Mouse (Mus musculus) forebrain, embryonic 10.5 days (tissue): ENCODE data around the gene Kcnn3. TPM values are rescaled to one million over a fixed set of nuclear protein-coding genes. Genes with fewer than 3 reads are reported as not detected.

Experiments used
- DNase-seq: peaks from one replicate; pipeline ENCODE4 v3.0.0-alpha.2; 2017; ENCODE audit warnings: low spot score; ENCODE audit errors: extremely low spot score
- H3K27ac ChIP-seq: fragments of 300-500 bp; sonication (generic); 2 replicates; pipeline ENCODE4 v1.5.1; 2016; ENCODE audit warnings: mild to moderate bottlenecking
- H3K27me3 ChIP-seq: fragments of 300-500 bp; sonication (generic); 2 replicates; pipeline ENCODE4 v1.6.1; 2016; ENCODE audit warnings: mild to moderate bottlenecking; ENCODE audit not compliant: poor library complexity, severe bottlenecking
- H3K36me3 ChIP-seq: fragments of 300-500 bp; sonication (generic); replicated peaks from 2 replicates; pipeline ENCODE4 v1.6.1; 2016; ENCODE audit warnings: mild to moderate bottlenecking, moderate library complexity
- H3K4me1 ChIP-seq: fragments of 300-500 bp; sonication (generic); 2 replicates; pipeline ENCODE4 v1.6.1; 2016
- H3K4me3 ChIP-seq: fragments of 300-500 bp; sonication (generic); 2 replicates; pipeline ENCODE4 v1.5.1; 2016; ENCODE audit warnings: mild to moderate bottlenecking, moderate library complexity
- H3K9me3 ChIP-seq: fragments of 300-500 bp; sonication (generic); 2 replicates; pipeline ENCODE4 v1.6.1; 2016; ENCODE audit warnings: mild to moderate bottlenecking, moderate library complexity
- WGBS: fragments of 180-500 bp; shearing (Covaris S2); methylation state at CpG from one replicate; pipeline ENCODE4 v1.1.7; 2016; 5-methylcytosine and 5-hydroxymethylcytosine counted together
- polyA plus RNA-seq: library from polyadenylated mRNA; unstranded; fragments of >200 nt; fragmentation: Nextera tagmentation; extraction: Ambion mirVana; gene quantifications from 2 replicates; pipeline ENCODE4 v1.2.1, GENCODE M21; 2016

Gene Kcnn3
- polyA plus RNA-seq, 1 experiment from 2014 or later = 0.81 TPM

DNA sequence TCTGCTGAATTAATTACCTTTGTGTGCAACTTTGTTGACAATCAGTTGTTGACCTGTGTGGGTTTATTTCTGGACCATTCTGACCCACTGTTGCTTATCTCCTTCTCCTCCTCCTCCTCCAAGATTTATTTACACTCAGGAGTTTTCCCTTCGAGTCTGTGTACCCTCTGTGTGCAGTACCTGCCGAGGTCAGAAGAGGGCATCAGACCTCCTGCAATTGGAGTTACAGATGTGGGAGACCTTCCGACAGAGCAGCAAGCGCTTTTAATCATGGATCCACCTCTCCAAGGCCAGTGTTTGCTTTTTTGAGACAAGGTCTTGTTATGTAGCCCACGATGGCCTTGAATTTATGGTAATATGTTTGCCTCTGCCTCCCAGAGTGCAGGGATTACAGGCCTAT, 25.3 kb upstream of the Kcnn3 start:
- Histone ChIP-seq H3K9me3 (peaks cover 4% of the 10 kb centered on the region; the same call in 1 of the 2 replicates), H3K4me1 (peaks cover 12% of the 10 kb centered on the region), H3K27me3 (no peaks in the 10 kb centered on the region), H3K36me3 (no peaks in the 10 kb centered on the region), H3K4me3 (no peak overlapping the region), H3K27ac (no peak overlapping the region)
- 88% methylated on average over 5 of the region's 5 CpGs for WGBS
- no peak for DNase-seq

DNA sequence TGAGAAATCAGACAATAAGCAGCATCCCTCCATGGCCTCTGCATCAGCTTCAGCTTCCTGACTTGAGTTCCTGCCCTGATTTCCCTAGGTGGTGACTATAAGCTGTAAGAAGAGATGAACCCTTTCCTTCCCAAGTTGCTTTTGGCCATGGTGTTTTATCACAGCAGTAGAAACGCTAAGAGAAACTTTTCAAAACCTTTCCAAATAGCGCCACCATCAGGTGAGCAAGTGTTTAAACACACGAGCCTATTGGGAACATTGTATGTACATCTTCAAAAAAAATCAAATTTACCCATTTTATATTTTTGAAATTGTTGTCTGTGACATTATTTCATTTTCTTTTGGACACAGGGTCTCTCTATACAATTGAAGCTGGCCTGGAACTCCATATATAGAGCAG, 23.6 kb upstream of the Kcnn3 start:
- no peak overlapping the region for H3K4me3 ChIP-seq
- no peak for DNase-seq
- 72% methylated on average over 3 of the region's 3 CpGs for WGBS
- H3K27ac ChIP-seq = no peak overlapping the region
- peaks cover 4% of the 10 kb centered on the region; the same call in 1 of the 2 replicates for H3K9me3 ChIP-seq
- H3K27me3 ChIP-seq = no peaks in the 10 kb centered on the region
- no peaks in the 10 kb centered on the region for H3K36me3 ChIP-seq
- peaks cover 11% of the 10 kb centered on the region for H3K4me1 ChIP-seq

- Histone ChIP-seq H3K27me3 (no peaks in the 10 kb centered on the region), H3K4me3 (no peak overlapping the region), H3K4me1 (peaks cover 8% of the 10 kb centered on the region), H3K9me3 (peaks cover 1% of the 10 kb centered on the region; the same call in 1 of the 2 replicates), H3K36me3 (no peaks in the 10 kb centered on the region), H3K27ac (no peak overlapping the region)
- WGBS = 56% methylated on average over 7 of the region's 7 CpGs
- no peak for DNase-seq
These were observed 20.3 kb upstream of the Kcnn3 start for GRCm38 (mm10) chr3:89499696-89500095.

- H3K27me3 ChIP-seq = 0 out of 2 replicates have a peak, but pooled peaks cover 2% of the 10 kb centered on the region
- no peak overlapping the region for H3K27ac ChIP-seq
- H3K36me3 ChIP-seq = no peaks in the 10 kb centered on the region
- no peaks in the 10 kb centered on the region for H3K9me3 ChIP-seq
- peaks cover 9% of the 10 kb centered on the region for H3K4me1 ChIP-seq
- no peak for DNase-seq
- H3K4me3 ChIP-seq = no peak overlapping the region
These were observed 18.5 kb upstream of the Kcnn3 start for GRCm38 (mm10) chr3:89501486-89501885.

DNA sequence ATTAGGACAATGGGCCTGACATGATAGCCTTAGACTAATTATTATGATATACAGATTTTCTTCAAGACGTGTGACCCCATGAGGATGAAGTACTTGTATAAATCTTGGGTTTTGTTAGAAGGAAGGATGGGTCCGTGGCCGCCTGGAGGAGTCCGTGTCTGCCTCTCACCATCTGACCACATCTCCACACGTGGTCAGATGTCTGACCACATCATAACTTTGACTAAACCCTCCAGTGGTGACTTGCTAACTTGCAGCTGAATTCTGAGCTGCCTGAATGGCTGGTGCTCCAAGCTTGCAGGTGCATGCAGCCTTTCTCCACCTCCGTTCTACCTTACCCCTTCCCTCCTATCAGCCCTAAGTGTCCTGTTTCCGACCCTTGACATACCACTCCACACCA, 17.4 kb upstream of the Kcnn3 start:
- Histone ChIP-seq H3K4me1 (peaks cover 20% of the 10 kb centered on the region), H3K27me3 (peaks cover 6% of the 10 kb centered on the region; the same call in 1 of the 2 replicates), H3K27ac (no peak overlapping the region), H3K36me3 (no peaks in the 10 kb centered on the region), H3K9me3 (no peaks in the 10 kb centered on the region), H3K4me3 (no peak overlapping the region)
- WGBS = 79% methylated on average over 7 of the region's 7 CpGs
- no peak for DNase-seq

DNA sequence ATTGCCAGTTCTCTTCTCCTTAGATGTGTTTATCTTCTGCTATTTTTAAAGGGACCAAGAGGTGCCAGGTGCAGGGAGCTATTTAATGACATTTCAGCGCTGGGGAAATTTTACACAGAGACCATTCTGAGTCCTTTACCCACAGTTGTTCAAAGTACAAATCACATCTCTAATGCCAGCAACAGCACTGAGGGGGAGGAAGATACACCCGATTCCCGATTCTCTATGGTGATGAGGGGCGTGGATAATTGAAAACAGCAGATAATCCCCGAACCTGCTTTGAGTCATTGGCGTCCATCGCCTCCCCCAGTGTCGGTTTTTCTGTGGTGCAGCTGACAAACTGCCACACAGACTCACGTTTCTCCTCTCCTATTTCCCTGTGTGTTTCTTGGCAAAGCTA, 11.9 kb upstream of the Kcnn3 start:
- peaks cover 54% of the 10 kb centered on the region for H3K4me1 ChIP-seq
- no peak overlapping the region for H3K27ac ChIP-seq
- WGBS = 26% methylated on average over 9 of the region's 9 CpGs
- no peaks in the 10 kb centered on the region for H3K9me3 ChIP-seq
- H3K27me3 ChIP-seq = peaks cover 38% of the 10 kb centered on the region
- H3K4me3 ChIP-seq = no peak overlapping the region
- DNase-seq = no peak
- H3K36me3 ChIP-seq = no peaks in the 10 kb centered on the region

DNA sequence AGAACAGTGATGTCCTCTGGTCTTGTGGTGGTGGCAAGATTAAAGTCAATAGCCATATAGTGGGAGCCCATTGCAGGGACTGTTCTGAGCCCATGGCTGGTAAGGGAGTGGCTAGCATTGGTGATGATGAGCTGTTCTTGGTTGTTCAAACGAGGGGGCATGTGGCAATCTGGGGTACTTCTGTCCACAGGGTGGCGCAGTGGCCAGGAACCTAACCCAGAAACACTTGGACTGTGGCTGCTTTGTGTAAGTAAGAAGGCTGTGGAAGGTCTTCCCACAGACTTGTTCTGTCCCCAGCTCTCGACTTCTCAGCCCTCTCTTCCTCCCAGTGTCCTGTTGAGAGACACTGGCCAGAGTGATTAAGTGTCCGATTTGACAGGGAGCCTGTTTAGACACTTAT, 9.0 kb upstream of the Kcnn3 start:
- H3K4me1 ChIP-seq = peaks cover 50% of the 10 kb centered on the region
- peak; percentile 51 for DNase-seq
- peaks cover 38% of the 10 kb centered on the region for H3K27me3 ChIP-seq
- peak overlapping the region; percentile 37 for H3K4me3 ChIP-seq
- 21% methylated on average over 4 of the region's 4 CpGs for WGBS
- peak overlapping the region; percentile 59 for H3K27ac ChIP-seq
- H3K9me3 ChIP-seq = no peaks in the 10 kb centered on the region
- H3K36me3 ChIP-seq = no peaks in the 10 kb centered on the region

DNA sequence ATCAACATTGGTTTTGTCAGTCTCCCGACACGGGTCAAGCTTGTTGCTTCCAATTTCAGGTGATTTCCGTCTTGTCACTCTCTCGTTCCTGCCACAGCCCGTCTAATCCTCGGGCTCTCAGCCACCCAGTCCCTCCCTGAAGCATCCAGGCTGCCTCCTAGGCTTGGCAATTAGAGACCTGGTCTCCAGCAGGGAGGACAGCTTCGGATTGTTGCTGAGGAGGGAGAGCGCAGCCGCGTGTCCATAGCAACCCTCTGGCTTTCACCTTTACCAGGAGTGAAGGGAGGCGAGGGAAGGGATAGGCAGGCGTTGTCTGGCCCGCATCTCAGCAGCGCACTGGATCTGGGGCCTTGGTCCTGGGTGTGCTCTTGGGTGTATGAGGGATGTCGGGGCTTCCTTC, 8.6 kb upstream of the Kcnn3 start:
- H3K36me3 ChIP-seq = no peaks in the 10 kb centered on the region
- peak; percentile 38 for DNase-seq
- H3K4me1 ChIP-seq = peaks cover 49% of the 10 kb centered on the region
- H3K27me3 ChIP-seq = peaks cover 37% of the 10 kb centered on the region
- peak overlapping the region; percentile 37 for H3K4me3 ChIP-seq
- peaks cover 4% of the 10 kb centered on the region; the same call in 1 of the 2 replicates for H3K9me3 ChIP-seq
- H3K27ac ChIP-seq = peak overlapping the region; percentile 59
- 10% methylated on average over 15 of the region's 15 CpGs for WGBS

GRCm38 (mm10) chr3:89512225-89512624, 7.7 kb upstream of the Kcnn3 start:
- peak; percentile 28 for DNase-seq
- 93% methylated on average over 2 of the region's 2 CpGs for WGBS
- H3K9me3 ChIP-seq = peaks cover 12% of the 10 kb centered on the region; the same call in 1 of the 2 replicates

GRCm38 (mm10) chr3:89515444-89515843, 4.5 kb upstream of the Kcnn3 start:
- H3K9me3 ChIP-seq = peaks cover 14% of the 10 kb centered on the region; the same call in 1 of the 2 replicates
- no peaks in the 10 kb centered on the region for H3K36me3 ChIP-seq
- H3K4me3 ChIP-seq = no peak overlapping the region
- 77% methylated on average over 11 of the region's 11 CpGs for WGBS
- peaks cover 38% of the 10 kb centered on the region for H3K27me3 ChIP-seq
- no peak for DNase-seq
- peaks cover 26% of the 10 kb centered on the region for H3K4me1 ChIP-seq
- no peak overlapping the region for H3K27ac ChIP-seq

More at GRCm38 (mm10) chr3:89512225-89512624, 7.7 kb upstream of the Kcnn3 start:
- peaks cover 40% of the 10 kb centered on the region for H3K4me1 ChIP-seq
- H3K27me3 ChIP-seq = peaks cover 32% of the 10 kb centered on the region
- no peak overlapping the region for H3K4me3 ChIP-seq
- no peak overlapping the region for H3K27ac ChIP-seq
- H3K36me3 ChIP-seq = no peaks in the 10 kb centered on the region

GRCm38 (mm10) chr3:89516321-89516720, 3.6 kb upstream of the Kcnn3 start:
- Histone ChIP-seq H3K4me3 (no peak overlapping the region), H3K27ac (no peak overlapping the region), H3K27me3 (peaks cover 38% of the 10 kb centered on the region), H3K9me3 (peaks cover 14% of the 10 kb centered on the region; the same call in 1 of the 2 replicates), H3K36me3 (no peaks in the 10 kb centered on the region), H3K4me1 (peaks cover 26% of the 10 kb centered on the region)
- no peak for DNase-seq
- WGBS = 89% methylated on average over 5 of the region's 5 CpGs

DNA sequence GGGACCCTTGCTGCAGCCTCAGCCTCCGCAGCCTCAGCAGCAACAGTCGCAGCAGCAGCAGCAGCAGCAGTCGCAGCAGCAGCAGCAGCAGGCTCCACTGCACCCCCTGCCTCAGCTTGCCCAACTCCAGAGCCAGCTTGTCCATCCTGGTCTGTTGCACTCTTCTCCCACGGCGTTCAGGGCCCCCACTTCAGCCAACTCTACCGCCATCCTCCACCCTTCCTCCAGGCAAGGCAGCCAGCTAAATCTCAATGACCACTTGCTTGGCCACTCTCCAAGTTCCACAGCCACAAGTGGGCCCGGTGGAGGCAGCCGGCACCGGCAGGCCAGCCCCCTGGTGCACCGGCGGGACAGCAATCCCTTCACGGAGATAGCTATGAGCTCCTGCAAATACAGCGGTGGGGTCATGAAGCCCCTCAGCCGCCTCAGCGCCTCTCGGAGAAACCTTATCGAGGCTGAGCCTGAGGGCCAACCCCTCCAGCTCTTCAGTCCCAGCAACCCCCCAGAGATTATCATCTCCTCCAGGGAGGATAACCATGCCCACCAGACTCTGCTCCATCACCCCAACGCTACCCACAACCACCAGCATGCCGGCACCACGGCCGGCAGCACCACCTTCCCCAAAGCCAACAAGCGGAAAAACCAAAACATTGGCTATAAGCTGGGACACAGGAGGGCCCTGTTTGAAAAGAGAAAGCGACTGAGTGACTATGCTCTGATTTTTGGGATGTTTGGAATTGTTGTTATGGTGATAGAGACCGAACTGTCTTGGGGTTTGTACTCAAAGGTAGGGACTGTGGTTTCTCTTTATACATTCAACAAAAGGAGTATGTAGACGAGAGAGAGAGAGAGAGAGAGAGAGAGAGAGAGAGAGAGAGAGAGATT, 896 bp downstream of the Kcnn3 start:
- H3K4me1 ChIP-seq = peaks cover 39% of the 10 kb centered on the region
- H3K27me3 ChIP-seq = peaks cover 61% of the 10 kb centered on the region
- peak overlapping the region; percentile 68 for H3K27ac ChIP-seq
- peak overlapping the region; percentile 60 for H3K4me3 ChIP-seq
- no peaks in the 10 kb centered on the region for H3K36me3 ChIP-seq
- peaks cover 14% of the 10 kb centered on the region; the same call in 1 of the 2 replicates for H3K9me3 ChIP-seq
- 5% methylated on average over 25 of the region's 25 CpGs for WGBS
- DNase-seq = peak; percentile 26

DNA sequence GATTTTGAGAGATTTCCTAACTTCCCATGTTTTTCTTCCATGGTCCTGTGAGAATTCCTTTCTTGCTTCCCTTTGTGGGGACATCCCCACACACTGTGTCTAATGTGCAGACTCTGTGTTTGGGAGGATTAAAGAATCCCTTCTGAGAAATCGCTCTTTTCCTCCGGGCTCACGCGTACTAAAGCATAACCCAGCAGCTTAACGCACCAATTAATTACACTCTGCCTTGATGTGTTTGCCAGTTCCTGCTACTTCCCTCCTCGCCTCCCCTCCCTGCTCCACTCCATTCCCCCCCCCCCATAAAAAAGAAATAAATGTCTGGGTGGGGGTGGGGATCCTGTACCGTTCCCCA, 1.5 kb downstream of the Kcnn3 start:
- Histone ChIP-seq H3K9me3 (peaks cover 10% of the 10 kb centered on the region; the same call in 1 of the 2 replicates), H3K27me3 (peaks cover 61% of the 10 kb centered on the region), H3K27ac (no peak overlapping the region), H3K36me3 (no peaks in the 10 kb centered on the region), H3K4me3 (peak overlapping the region; percentile 60), H3K4me1 (peaks cover 45% of the 10 kb centered on the region)
- WGBS = 3% methylated on average over 7 of the region's 7 CpGs
- no peak for DNase-seq
